Mouse (Mus musculus): Measurements from ENCODE around the gene Eipr1. TPM values are rescaled to one million over a fixed set of nuclear protein-coding genes. Genes with fewer than 3 reads are reported as not detected.

The Eipr1 gene
- polyA plus RNA-seq, 1 experiment from 2014 or later, result 50.0 TPM

DNA sequence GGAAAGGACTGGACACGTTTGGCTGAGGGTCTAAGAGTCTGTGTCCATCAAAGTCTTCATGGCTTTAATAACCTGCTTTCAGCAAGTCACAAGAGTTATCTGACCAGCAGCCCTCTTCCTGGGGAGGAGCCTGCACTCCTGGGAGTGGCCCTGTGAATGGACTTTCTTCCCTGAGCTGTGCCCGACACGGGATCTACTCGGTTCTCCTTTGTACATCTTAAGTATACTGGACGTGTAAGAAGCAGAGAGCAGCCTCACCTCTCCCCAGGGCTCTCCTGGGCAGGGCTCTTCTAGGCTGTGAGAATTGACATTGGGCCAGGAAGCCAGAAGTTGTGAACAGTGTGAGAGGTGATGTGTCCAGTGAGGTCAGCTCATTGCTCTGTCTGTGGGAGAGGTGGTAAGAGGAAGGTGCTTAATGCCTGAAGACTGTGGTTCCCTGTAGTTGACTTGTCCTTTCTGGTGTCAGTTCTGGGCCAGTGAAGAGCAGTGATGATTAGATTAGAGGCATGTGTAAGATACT is 89.6 kb downstream of the Eipr1 start:
- H3K4me3 ChIP-seq (ENCODE audit: low read depth, low read length), result no peak overlapping the region
- H3K9ac ChIP-seq (ENCODE audit: low read depth, low read length), result no peak overlapping the region
- H3K27ac ChIP-seq (ENCODE audit: low read depth, low read length), result no peak overlapping the region
- H3K9me3 ChIP-seq (ENCODE audit: control insufficient read depth, low read length), result no peaks in the 10 kb centered on the region
- no peaks in the 10 kb centered on the region for H3K27me3 ChIP-seq (ENCODE audit: control insufficient read depth, insufficient read depth, low read length)
- H3K4me1 ChIP-seq (replicated peaks; ENCODE audit: control insufficient read depth, insufficient read depth, low read length), result no peaks in the 10 kb centered on the region
- 92% methylated on average over 5 of the region's 5 CpGs for WGBS
- no peak for ATAC-seq (ENCODE audit: low FRiP score)
- H3K4me2 ChIP-seq (replicated peaks; ENCODE audit: low read depth, low read length), result no peak overlapping the region
- DNase-seq (ENCODE audit: low spot score), result no peak
- no peaks in the 10 kb centered on the region for H3K36me3 ChIP-seq (ENCODE audit: control insufficient read depth, insufficient read depth, low read length)

GRCm38 (mm10) chr12:28845811-28846210 is 94.2 kb downstream of the Eipr1 start:
- ATAC-seq (ENCODE audit: low FRiP score) (no peak), DNase-seq (ENCODE audit: low spot score) (no peak)
- no peaks in the 10 kb centered on the region for H3K36me3 ChIP-seq (ENCODE audit: control insufficient read depth, insufficient read depth, low read length)
- H3K27ac ChIP-seq (ENCODE audit: low read depth, low read length), result no peak overlapping the region
- 92% methylated on average over 8 of the region's 8 CpGs for WGBS
- no peak overlapping the region for H3K4me3 ChIP-seq (ENCODE audit: low read depth, low read length)
- no peaks in the 10 kb centered on the region for H3K9me3 ChIP-seq (ENCODE audit: control insufficient read depth, low read length)
- peaks cover 3% of the 10 kb centered on the region; the same call in 1 of the 2 replicates for H3K4me1 ChIP-seq (replicated peaks; ENCODE audit: control insufficient read depth, insufficient read depth, low read length)
- H3K9ac ChIP-seq (ENCODE audit: low read depth, low read length), result no peak overlapping the region
- H3K27me3 ChIP-seq (ENCODE audit: control insufficient read depth, insufficient read depth, low read length), result no peaks in the 10 kb centered on the region
- H3K4me2 ChIP-seq (replicated peaks; ENCODE audit: low read depth, low read length), result no peak overlapping the region

DNA sequence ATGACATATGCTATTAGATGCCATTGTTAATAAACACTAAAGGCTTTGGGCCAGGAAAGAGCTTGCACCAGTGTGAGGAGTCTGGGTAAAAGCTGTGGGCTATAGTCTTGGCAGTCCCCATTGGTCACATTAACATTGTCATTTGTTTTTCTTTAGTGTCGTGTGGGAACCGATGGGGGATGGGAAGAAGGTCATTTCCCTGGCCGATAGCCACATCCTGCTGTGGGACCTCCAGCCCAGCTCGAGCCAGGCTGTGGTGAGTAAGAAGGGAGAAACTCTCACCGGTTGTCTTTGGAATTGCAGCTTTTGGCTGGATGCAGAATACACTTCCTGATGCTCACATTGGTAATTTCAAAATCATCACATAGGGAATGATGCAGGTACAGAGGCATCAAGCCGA is 95.8 kb downstream of the Eipr1 start:
- no peak overlapping the region for H3K4me3 ChIP-seq (ENCODE audit: low read depth, low read length)
- peaks cover 3% of the 10 kb centered on the region; the same call in 1 of the 2 replicates for H3K4me1 ChIP-seq (replicated peaks; ENCODE audit: control insufficient read depth, insufficient read depth, low read length)
- no peak overlapping the region for H3K4me2 ChIP-seq (replicated peaks; ENCODE audit: low read depth, low read length)
- DNase-seq (ENCODE audit: low spot score), result no peak
- H3K27ac ChIP-seq (ENCODE audit: low read depth, low read length), result no peak overlapping the region
- no peak for ATAC-seq (ENCODE audit: low FRiP score)
- H3K9me3 ChIP-seq (ENCODE audit: control insufficient read depth, low read length), result no peaks in the 10 kb centered on the region
- no peaks in the 10 kb centered on the region for H3K27me3 ChIP-seq (ENCODE audit: control insufficient read depth, insufficient read depth, low read length)
- no peaks in the 10 kb centered on the region for H3K36me3 ChIP-seq (ENCODE audit: control insufficient read depth, insufficient read depth, low read length)
- WGBS, result 73% methylated on average over 6 of the region's 6 CpGs
- no peak overlapping the region for H3K9ac ChIP-seq (ENCODE audit: low read depth, low read length)

- 51% methylated on average over 18 of the region's 18 CpGs for WGBS
- H3K27ac ChIP-seq (ENCODE audit: low read depth, low read length), result peak overlapping the region; percentile 70
- H3K9ac ChIP-seq (ENCODE audit: low read depth, low read length), result no peak overlapping the region
- no peak overlapping the region for H3K4me3 ChIP-seq (ENCODE audit: low read depth, low read length)
- no peaks in the 10 kb centered on the region for H3K27me3 ChIP-seq (ENCODE audit: control insufficient read depth, insufficient read depth, low read length)
- no peaks in the 10 kb centered on the region for H3K9me3 ChIP-seq (ENCODE audit: control insufficient read depth, low read length)
- no peak overlapping the region for H3K4me2 ChIP-seq (replicated peaks; ENCODE audit: low read depth, low read length)
- peak; percentile 82 for ATAC-seq (ENCODE audit: low FRiP score)
- no peaks in the 10 kb centered on the region for H3K36me3 ChIP-seq (ENCODE audit: control insufficient read depth, insufficient read depth, low read length)
- H3K4me1 ChIP-seq (replicated peaks; ENCODE audit: control insufficient read depth, insufficient read depth, low read length), result peaks cover 3% of the 10 kb centered on the region; the same call in 1 of the 2 replicates
- peak; percentile 40 for DNase-seq (ENCODE audit: low spot score)
Measured at GRCm38 (mm10) chr12:28848726-28849612, 97.4 kb downstream of the Eipr1 start.

DNA sequence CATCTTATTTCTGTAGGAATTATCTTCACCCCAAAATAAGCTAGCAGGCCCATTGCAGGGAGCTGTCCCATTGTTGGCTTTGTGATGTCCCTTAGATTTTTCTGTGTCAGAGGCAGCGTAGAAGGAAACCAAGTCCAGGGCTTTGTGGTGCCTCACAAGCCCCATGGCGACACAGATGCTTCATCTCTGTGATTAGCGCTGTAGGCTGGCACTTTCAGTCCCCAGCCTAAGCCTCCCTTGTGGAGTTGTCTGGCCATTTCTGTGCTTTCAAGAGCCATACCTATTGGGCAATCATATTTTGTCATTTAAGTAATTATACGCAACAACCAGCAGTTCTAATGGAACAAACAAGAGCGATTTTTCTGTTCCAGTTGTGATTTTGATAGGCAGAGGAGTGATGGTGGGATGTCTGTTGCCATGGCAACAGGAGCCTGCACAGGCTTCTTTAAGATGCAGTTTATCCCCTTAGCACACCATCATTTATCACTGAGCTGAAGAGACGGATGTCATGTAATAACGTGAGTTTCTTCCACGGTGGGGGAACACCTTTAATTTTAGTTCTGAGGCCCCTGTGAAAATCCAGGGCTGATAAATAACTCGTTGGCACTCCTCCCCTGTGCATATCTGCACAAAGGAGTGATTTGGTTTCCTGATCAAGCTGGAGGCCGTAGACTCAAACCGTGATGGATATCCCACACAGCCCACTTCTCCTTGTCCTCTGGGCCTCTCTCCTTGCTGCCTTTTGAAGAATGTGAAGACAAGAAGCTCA is 108.1 kb downstream of the Eipr1 start:
- peak overlapping the region; percentile 45; the same call in 1 of the 2 replicates for H3K9ac ChIP-seq (ENCODE audit: low read depth, low read length)
- peak; percentile 86 for ATAC-seq (ENCODE audit: low FRiP score)
- WGBS, result 44% methylated on average over 11 of the region's 11 CpGs

DNA sequence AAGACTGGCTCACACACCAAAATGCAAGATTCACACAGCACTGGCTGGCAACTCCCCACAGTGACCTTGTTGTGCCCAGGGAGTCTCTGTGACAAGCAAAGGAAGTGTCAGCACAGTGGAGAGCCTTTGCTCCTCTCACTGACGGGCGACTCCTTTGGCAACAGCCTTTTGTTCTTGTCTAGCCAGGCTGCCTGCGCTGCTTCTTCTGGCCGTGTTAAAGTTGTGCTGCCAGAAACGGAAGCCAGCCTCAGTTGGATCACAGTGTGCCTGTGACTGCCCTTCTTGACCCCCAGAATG is 108.6 kb downstream of the Eipr1 start:
- Histone ChIP-seq H3K27ac (ENCODE audit: low read depth, low read length) (peak overlapping the region; percentile 91), H3K36me3 (ENCODE audit: control insufficient read depth, insufficient read depth, low read length) (no peaks in the 10 kb centered on the region), H3K4me2 (replicated peaks; ENCODE audit: low read depth, low read length) (no peak overlapping the region), H3K27me3 (ENCODE audit: control insufficient read depth, insufficient read depth, low read length) (no peaks in the 10 kb centered on the region), H3K4me1 (replicated peaks; ENCODE audit: control insufficient read depth, insufficient read depth, low read length) (0 out of 2 replicates have a peak, but pooled peaks cover 2% of the 10 kb centered on the region), H3K9ac (ENCODE audit: low read depth, low read length) (peak overlapping the region; percentile 45; the same call in 1 of the 2 replicates), H3K9me3 (ENCODE audit: control insufficient read depth, low read length) (no peaks in the 10 kb centered on the region), H3K4me3 (ENCODE audit: low read depth, low read length) (no peak overlapping the region)
- no peak for DNase-seq (ENCODE audit: low spot score)
- ATAC-seq (ENCODE audit: low FRiP score), result peak; percentile 83
- WGBS, result 16% methylated on average over 5 of the region's 5 CpGs

More for the DNA sequence above, 108.1 kb downstream of the Eipr1 start:
- Histone ChIP-seq H3K27ac (ENCODE audit: low read depth, low read length) (peak overlapping the region; percentile 91), H3K27me3 (ENCODE audit: control insufficient read depth, insufficient read depth, low read length) (no peaks in the 10 kb centered on the region), H3K9me3 (ENCODE audit: control insufficient read depth, low read length) (no peaks in the 10 kb centered on the region), H3K36me3 (ENCODE audit: control insufficient read depth, insufficient read depth, low read length) (no peaks in the 10 kb centered on the region), H3K4me3 (ENCODE audit: low read depth, low read length) (no peak overlapping the region), H3K4me2 (replicated peaks; ENCODE audit: low read depth, low read length) (no peak overlapping the region), H3K4me1 (replicated peaks; ENCODE audit: control insufficient read depth, insufficient read depth, low read length) (0 out of 2 replicates have a peak, but pooled peaks cover 2% of the 10 kb centered on the region)
- DNase-seq (ENCODE audit: low spot score), result peak; percentile 66

DNA sequence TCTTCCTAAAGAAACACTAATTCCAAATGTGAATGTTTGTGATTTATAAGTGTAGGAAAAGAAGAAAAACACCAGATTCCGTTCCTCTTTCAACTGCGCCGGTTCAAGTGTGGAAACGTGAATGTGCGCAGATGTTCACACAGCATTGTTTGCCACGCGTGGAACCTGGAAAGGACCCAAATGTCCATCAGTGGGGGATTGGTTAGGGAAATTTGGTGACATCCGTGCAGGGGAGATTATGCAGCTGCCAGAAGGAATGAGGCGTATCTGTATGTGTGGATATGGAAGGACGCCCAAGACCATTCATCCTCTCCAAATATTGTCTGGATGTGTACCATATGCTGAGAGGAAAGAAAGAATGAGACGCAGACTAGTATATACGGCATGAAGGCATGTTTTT is 111.7 kb downstream of the Eipr1 start:
- peaks cover 5% of the 10 kb centered on the region; the same call in 1 of the 2 replicates for H3K4me1 ChIP-seq (replicated peaks; ENCODE audit: control insufficient read depth, insufficient read depth, low read length)
- no peak overlapping the region for H3K9ac ChIP-seq (ENCODE audit: low read depth, low read length)
- no peak for DNase-seq (ENCODE audit: low spot score)
- H3K9me3 ChIP-seq (ENCODE audit: control insufficient read depth, low read length), result no peaks in the 10 kb centered on the region
- no peak overlapping the region for H3K4me2 ChIP-seq (replicated peaks; ENCODE audit: low read depth, low read length)
- H3K36me3 ChIP-seq (ENCODE audit: control insufficient read depth, insufficient read depth, low read length), result no peaks in the 10 kb centered on the region
- no peak overlapping the region for H3K4me3 ChIP-seq (ENCODE audit: low read depth, low read length)
- 89% methylated on average over 12 of the region's 12 CpGs for WGBS
- H3K27ac ChIP-seq (ENCODE audit: low read depth, low read length), result no peak overlapping the region
- H3K27me3 ChIP-seq (ENCODE audit: control insufficient read depth, insufficient read depth, low read length), result no peaks in the 10 kb centered on the region
- ATAC-seq (ENCODE audit: low FRiP score), result no peak

GRCm38 (mm10) chr12:28866121-28866520 is 114.5 kb downstream of the Eipr1 start:
- Histone ChIP-seq H3K36me3 (ENCODE audit: control insufficient read depth, insufficient read depth, low read length) (no peaks in the 10 kb centered on the region), H3K27me3 (ENCODE audit: control insufficient read depth, insufficient read depth, low read length) (no peaks in the 10 kb centered on the region), H3K9ac (ENCODE audit: low read depth, low read length) (no peak overlapping the region), H3K9me3 (ENCODE audit: control insufficient read depth, low read length) (no peaks in the 10 kb centered on the region), H3K4me2 (replicated peaks; ENCODE audit: low read depth, low read length) (no peak overlapping the region), H3K27ac (ENCODE audit: low read depth, low read length) (no peak overlapping the region), H3K4me3 (ENCODE audit: low read depth, low read length) (no peak overlapping the region), H3K4me1 (replicated peaks; ENCODE audit: control insufficient read depth, insufficient read depth, low read length) (peaks cover 3% of the 10 kb centered on the region; the same call in 1 of the 2 replicates)
- 73% methylated on average over 1 of the region's 1 CpGs for WGBS
- DNase-seq (ENCODE audit: low spot score), result no peak
- ATAC-seq (ENCODE audit: low FRiP score), result no peak
